Mouse (Mus musculus): ENCODE measurements at regions not wholly inside any gene's neighbourhood (a gene's known extent, or its start where the extent isn't known, plus 50 kb on each side); places are given as distances from the start of the nearest gene placed in this dataset.
"Not testable (repeated sequence)": the region's sequence is repeated elsewhere in the genome, so short reads cannot be mapped to it uniquely, and the experiment has no call there.

DNA sequence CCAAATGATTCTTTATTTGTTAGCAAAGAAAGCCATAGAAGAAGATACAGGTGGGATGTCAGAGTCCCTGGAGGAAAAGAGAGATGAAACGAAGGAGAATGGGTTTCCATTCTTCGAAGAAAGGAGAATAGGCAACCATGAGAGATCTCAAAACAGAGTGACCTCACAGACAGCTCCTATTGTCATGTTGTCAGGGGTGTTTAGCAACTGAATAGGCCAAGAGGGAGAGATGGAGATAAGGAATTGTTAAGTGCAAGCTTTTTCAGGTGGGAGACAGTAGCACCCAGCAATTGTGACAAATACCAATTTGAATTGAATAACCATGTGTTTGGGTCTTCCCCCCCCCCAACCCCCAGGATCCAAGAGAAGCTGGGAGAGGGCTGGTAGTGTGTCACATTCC is 1121.0 kb upstream of the 1700015G11Rik start:
- H3K4me2 ChIP-seq = no peak overlapping the region
- H3K36me3 ChIP-seq (ENCODE audit: control insufficient read depth, insufficient read depth, low read length) = no peaks in the 10 kb centered on the region
- no peak for DNase-seq (ENCODE audit: low spot score, missing footprints)
- no peak overlapping the region for H3K27ac ChIP-seq (ENCODE audit: low read depth, low read length)
- no peak overlapping the region for H3K4me3 ChIP-seq (ENCODE audit: low read depth, low read length)
- H3K4me1 ChIP-seq (ENCODE audit: control insufficient read depth, insufficient read depth, low read length) = no peaks in the 10 kb centered on the region
- no peaks in the 10 kb centered on the region for H3K9me3 ChIP-seq (ENCODE audit: control insufficient read depth, low read length)
- H3K27me3 ChIP-seq (ENCODE audit: control insufficient read depth, insufficient read depth, low read length) = no peaks in the 10 kb centered on the region
- no peak overlapping the region for H3K9ac ChIP-seq (ENCODE audit: low read length)
- WGBS = 64% methylated on average over 2 of the region's 2 CpGs
- ATAC-seq (ENCODE audit: low FRiP score) = no peak

DNA sequence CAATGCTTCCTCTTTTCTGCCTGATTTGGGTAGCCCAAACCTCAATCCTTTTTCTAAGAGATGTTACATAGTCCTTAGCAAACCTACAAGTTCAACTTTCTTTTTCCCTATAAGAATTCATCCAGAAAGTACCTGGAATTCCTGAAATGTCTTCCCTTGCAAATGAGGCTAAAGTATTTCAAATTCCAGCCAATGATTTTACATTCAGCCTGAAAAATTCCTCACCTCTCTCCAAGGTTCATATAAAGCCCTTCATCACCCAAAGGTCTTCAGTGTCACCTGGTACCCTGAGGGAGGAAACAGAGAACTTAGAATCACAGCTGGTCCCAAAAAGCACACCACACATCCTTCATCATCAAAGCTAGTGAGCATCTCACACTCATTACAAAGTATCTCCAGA is 1102.1 kb upstream of the 1700015G11Rik start:
- DNase-seq (ENCODE audit: low spot score, missing footprints) (no peak), ATAC-seq (ENCODE audit: low FRiP score) (no peak)
- Histone ChIP-seq H3K9me3 (ENCODE audit: control insufficient read depth, low read length) (no peaks in the 10 kb centered on the region), H3K27me3 (ENCODE audit: control insufficient read depth, insufficient read depth, low read length) (no peaks in the 10 kb centered on the region), H3K4me2 (no peak overlapping the region), H3K4me3 (ENCODE audit: low read depth, low read length) (no peak overlapping the region), H3K27ac (ENCODE audit: low read depth, low read length) (no peak overlapping the region), H3K9ac (ENCODE audit: low read length) (no peak overlapping the region), H3K36me3 (ENCODE audit: control insufficient read depth, insufficient read depth, low read length) (no peaks in the 10 kb centered on the region), H3K4me1 (ENCODE audit: control insufficient read depth, insufficient read depth, low read length) (no peaks in the 10 kb centered on the region)

DNA sequence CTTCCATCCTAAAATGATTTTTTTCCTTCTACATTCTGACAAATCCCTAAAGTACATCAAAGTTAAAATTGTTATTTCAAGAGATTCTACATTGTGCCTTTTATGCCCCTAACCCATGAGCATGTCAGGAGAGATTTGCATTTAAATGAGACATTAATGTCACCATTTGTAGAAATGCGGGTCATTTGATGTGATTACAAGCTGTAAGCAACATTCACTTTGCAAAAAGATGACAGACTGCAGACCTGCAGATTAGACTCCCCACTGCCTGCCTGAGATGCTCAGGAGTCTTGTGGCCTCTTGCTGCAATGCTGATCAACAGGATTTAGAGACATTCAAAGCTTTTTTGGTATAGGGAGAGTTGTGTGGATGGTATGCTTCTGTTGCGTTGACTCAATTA is 1100.3 kb upstream of the 1700015G11Rik start:
- peak; percentile 38; the same call in 1 of the 2 replicates for ATAC-seq (ENCODE audit: low FRiP score)
- Histone ChIP-seq H3K9me3 (ENCODE audit: control insufficient read depth, low read length) (no peaks in the 10 kb centered on the region), H3K27ac (ENCODE audit: low read depth, low read length) (no peak overlapping the region), H3K4me3 (ENCODE audit: low read depth, low read length) (no peak overlapping the region), H3K4me1 (ENCODE audit: control insufficient read depth, insufficient read depth, low read length) (no peaks in the 10 kb centered on the region), H3K36me3 (ENCODE audit: control insufficient read depth, insufficient read depth, low read length) (no peaks in the 10 kb centered on the region), H3K27me3 (ENCODE audit: control insufficient read depth, insufficient read depth, low read length) (no peaks in the 10 kb centered on the region), H3K9ac (ENCODE audit: low read length) (no peak overlapping the region), H3K4me2 (no peak overlapping the region)
- DNase-seq (ENCODE audit: low spot score, missing footprints) = no peak
- WGBS = 52% methylated on average over 2 of the region's 2 CpGs

DNA sequence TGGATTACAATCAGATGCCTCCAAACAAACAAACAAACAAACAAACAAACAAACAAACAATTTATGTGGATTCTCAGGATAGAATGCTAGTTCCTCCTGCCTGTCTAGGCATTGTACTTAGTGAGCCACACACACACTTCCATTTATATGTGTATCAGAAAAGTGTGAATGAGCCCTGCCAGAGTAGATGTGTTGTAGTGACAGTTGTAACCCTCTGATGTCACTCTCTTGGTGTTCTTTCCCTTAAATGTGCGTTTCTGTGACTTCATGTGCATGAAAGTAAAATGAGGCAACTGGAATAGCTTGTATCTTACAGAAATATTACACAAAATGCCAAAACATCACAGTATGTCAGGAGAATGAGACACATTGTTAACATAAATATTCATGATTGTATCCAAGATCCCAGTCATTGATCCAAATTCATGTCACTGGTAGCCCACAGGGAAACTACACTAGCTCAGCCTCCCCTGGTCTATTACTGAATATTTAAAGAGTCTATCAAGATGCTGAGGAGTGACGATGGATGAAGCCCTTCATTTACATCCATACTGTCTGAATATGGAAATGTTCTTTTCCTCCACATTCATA is 1093.8 kb upstream of the 1700015G11Rik start:
- Histone ChIP-seq H3K9ac (ENCODE audit: low read length) (no peak overlapping the region), H3K27me3 (ENCODE audit: control insufficient read depth, insufficient read depth, low read length) (no peaks in the 10 kb centered on the region), H3K36me3 (ENCODE audit: control insufficient read depth, insufficient read depth, low read length) (no peaks in the 10 kb centered on the region), H3K4me3 (ENCODE audit: low read depth, low read length) (no peak overlapping the region), H3K27ac (ENCODE audit: low read depth, low read length) (no peak overlapping the region), H3K9me3 (ENCODE audit: control insufficient read depth, low read length) (no peaks in the 10 kb centered on the region), H3K4me1 (ENCODE audit: control insufficient read depth, insufficient read depth, low read length) (no peaks in the 10 kb centered on the region), H3K4me2 (no peak overlapping the region)
- 69% methylated on average over 2 of the region's 2 CpGs for WGBS
- DNase-seq (ENCODE audit: low spot score, missing footprints) (no peak), ATAC-seq (ENCODE audit: low FRiP score) (no peak)

- no peaks in the 10 kb centered on the region for H3K4me1 ChIP-seq (ENCODE audit: control insufficient read depth, insufficient read depth, low read length)
- ATAC-seq (ENCODE audit: low FRiP score) (no peak), DNase-seq (ENCODE audit: low spot score, missing footprints) (no peak)
- H3K36me3 ChIP-seq (ENCODE audit: control insufficient read depth, insufficient read depth, low read length) = no peaks in the 10 kb centered on the region
- no peaks in the 10 kb centered on the region for H3K27me3 ChIP-seq (ENCODE audit: control insufficient read depth, insufficient read depth, low read length)
- H3K4me3 ChIP-seq (ENCODE audit: low read depth, low read length) = no peak overlapping the region
- H3K9ac ChIP-seq (ENCODE audit: low read length) = no peak overlapping the region
- H3K27ac ChIP-seq (ENCODE audit: low read depth, low read length) = no peak overlapping the region
- no peaks in the 10 kb centered on the region for H3K9me3 ChIP-seq (ENCODE audit: control insufficient read depth, low read length)
- WGBS = 92% methylated on average over 3 of the region's 3 CpGs
- no peak overlapping the region for H3K4me2 ChIP-seq
Measured at GRCm38 (mm10) chr7:53107636-53108035, 1092.1 kb upstream of the 1700015G11Rik start.

- DNase-seq (ENCODE audit: low spot score, missing footprints) = peak; percentile 89
- ATAC-seq (ENCODE audit: low FRiP score); H3K36me3 ChIP-seq (ENCODE audit: control insufficient read depth, insufficient read depth, low read length): not testable (repeated sequence)
Measured at GRCm38 (mm10) chr7:53085822-53086221, 1070.3 kb upstream of the 1700015G11Rik start.

GRCm38 (mm10) chr7:53070621-53071020 is 1055.1 kb upstream of the 1700015G11Rik start:
- Histone ChIP-seq H3K4me1 (ENCODE audit: control insufficient read depth, insufficient read depth, low read length) (no peaks in the 10 kb centered on the region), H3K9ac (ENCODE audit: low read length) (no peak overlapping the region), H3K9me3 (ENCODE audit: control insufficient read depth, low read length) (peaks cover 4% of the 10 kb centered on the region; the same call in 1 of the 2 replicates), H3K36me3 (ENCODE audit: control insufficient read depth, insufficient read depth, low read length) (no peaks in the 10 kb centered on the region), H3K4me2 (no peak overlapping the region), H3K4me3 (ENCODE audit: low read depth, low read length) (no peak overlapping the region), H3K27me3 (ENCODE audit: control insufficient read depth, insufficient read depth, low read length) (no peaks in the 10 kb centered on the region), H3K27ac (ENCODE audit: low read depth, low read length) (no peak overlapping the region)
- ATAC-seq (ENCODE audit: low FRiP score) (no peak), DNase-seq (ENCODE audit: low spot score, missing footprints) (no peak)

More at GRCm38 (mm10) chr7:53085822-53086221, 1070.3 kb upstream of the 1700015G11Rik start:
- not testable (repeated sequence) for H3K4me3 ChIP-seq (ENCODE audit: low read depth, low read length); H3K4me1 ChIP-seq (ENCODE audit: control insufficient read depth, insufficient read depth, low read length); H3K9ac ChIP-seq (ENCODE audit: low read length); H3K9me3 ChIP-seq (ENCODE audit: control insufficient read depth, low read length); H3K27ac ChIP-seq (ENCODE audit: low read depth, low read length); H3K4me2 ChIP-seq; H3K27me3 ChIP-seq (ENCODE audit: control insufficient read depth, insufficient read depth, low read length)
- 85% methylated on average over 3 of the region's 3 CpGs for WGBS

Measured in midbrain, embryonic 11.5 days (tissue).